Mouse (Mus musculus): ENCODE results near the gene Lhcgr. TPM values are rescaled to one million over a fixed set of nuclear protein-coding genes. Genes with fewer than 3 reads are reported as not detected.
"Not testable (repeated sequence)": the region's sequence is repeated elsewhere in the genome, so short reads cannot be mapped to it uniquely, and the experiment has no call there.

Gene Lhcgr
- 0.19 and 0.46 TPM in 2 replicates for polyA plus RNA-seq (2012; rRNA removed)

DNA sequence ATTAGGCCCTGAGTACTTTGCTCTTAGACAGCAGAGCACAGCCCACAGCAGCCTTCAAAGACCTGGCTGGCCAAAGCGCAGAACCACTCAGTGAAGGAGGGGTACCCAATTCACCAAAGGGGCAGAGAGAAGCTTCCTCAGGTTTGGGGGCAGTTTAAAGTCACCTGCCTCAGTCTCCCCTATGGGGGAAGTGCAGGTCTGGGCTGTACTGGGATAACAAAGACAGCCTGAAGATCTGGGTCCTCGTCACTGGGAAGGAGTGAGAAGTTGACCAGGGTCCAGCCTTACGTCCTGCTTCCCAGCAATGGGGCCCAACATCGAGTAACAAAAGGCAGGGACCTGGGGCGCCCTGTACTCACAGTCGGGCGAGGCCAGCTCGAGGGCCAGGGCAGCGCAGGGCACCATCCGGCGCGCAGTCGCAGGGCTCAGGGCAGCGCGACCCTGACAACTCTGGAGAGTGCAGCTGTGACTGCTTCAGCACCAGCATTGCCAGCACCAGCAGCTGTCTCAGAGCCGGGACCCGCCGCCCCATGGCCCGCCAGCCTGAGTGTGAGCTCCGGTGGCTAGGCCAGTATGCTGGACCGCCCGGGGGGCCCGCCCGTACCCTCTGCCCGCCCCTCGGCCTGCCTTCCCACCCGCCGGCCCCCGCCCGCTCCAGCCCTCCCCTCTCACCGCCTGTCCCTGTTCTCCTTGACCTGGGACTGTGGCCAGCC is at the start of gene Lhcgr:
TSS of gene Lhcgr (minus strand) at position 551 of the 713 bp plus-strand sequence.
- no peak for DNase-seq (ENCODE audit: low read depth)

DNA sequence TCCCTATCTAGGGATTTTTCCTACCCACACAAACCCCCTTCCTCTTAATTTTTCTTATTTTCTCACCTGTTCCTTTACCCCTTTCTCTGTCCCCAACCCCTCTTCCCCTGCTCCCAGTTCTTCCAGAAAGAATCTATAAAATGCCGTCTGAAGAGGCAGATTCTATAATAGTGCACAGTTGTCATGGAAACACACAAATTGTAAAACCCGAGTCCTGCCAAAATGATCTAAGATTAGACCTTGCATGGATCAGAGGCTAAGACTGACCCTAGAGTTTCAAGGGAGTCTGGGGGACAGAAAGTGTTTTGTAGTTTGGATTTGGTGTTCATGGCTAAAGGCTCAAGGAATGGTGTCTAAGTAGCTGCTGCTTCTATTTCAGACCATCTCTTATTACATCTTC is 25.8 kb upstream of the Lhcgr start:
- DNase-seq (ENCODE audit: low read depth), result no peak

DNA sequence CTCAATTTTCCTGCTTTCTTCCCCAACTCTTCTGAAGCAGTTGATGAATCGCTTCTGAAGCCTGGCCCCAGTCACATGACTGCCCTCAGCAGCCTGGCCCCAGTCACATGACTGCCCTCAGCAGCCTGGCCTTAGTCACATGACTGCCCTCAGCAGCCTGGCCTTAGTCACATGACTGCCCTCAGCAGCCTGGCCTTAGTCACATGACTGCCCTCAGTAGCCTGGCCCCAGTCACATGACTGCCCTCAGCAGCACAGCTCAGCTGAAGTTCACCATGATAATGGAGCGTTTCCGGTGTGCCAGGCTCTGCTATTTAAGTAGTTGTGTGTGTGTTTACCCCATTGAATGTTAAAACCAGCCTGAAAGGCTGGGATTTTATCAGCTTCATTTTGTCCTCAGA is 21.2 kb upstream of the Lhcgr start:
- not testable (repeated sequence) for DNase-seq (ENCODE audit: low read depth)

- DNase-seq (ENCODE audit: low read depth), result no peak
These were observed 19.0 kb upstream of the Lhcgr start for GRCm38 (mm10) chr17:88810807-88811206.

GRCm38 (mm10) chr17:88806421-88806820 is 14.6 kb upstream of the Lhcgr start:
- DNase-seq (ENCODE audit: low read depth), result no peak

DNA sequence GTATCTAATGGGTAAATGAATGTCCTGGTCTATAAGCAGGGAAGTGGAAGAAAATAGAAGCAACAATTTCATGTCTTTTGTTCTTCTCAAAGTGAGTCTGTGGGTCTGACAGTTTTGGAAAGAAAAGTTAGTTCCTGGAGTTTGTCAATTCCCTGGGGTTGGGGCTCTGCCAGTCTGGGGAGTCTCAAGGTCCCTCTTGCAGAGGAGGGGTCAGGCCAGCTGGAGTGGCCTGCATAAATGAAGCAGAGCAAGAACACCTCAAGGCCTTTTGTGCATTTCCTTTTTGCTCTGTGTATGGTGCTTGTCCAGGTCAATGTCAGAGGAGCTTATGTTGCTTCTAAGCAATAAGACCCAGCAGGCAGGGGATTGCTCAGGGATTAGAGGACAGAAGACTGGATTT is 11.7 kb upstream of the Lhcgr start:
- no peak for DNase-seq (ENCODE audit: low read depth)

GRCm38 (mm10) chr17:88790680-88791079 is 1.1 kb downstream of the Lhcgr start:
- DNase-seq (ENCODE audit: low read depth), result no peak

GRCm38 (mm10) chr17:88788392-88788791 is 3.4 kb downstream of the Lhcgr start:
- DNase-seq (ENCODE audit: low read depth), result no peak

DNA sequence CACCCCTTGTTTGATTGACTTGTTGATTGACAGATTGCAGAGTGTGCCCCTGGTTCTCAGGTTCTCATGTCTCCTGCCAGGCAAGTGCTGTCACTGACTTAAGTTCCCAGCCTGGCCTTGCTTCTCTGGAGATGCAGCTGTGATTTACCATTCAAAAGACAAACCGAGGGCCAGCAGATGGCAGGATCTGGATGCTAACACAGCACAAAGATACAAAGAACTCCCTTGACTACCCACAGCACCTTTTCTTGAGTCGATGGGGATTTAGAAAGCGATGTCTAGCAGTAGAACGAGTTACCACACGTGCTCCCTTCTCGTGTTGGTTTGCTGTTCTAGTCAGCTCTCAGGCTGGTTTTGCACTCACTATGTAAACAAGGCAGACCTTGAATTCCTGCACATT is 4.9 kb downstream of the Lhcgr start:
- DNase-seq (ENCODE audit: low read depth), result no peak

DNA sequence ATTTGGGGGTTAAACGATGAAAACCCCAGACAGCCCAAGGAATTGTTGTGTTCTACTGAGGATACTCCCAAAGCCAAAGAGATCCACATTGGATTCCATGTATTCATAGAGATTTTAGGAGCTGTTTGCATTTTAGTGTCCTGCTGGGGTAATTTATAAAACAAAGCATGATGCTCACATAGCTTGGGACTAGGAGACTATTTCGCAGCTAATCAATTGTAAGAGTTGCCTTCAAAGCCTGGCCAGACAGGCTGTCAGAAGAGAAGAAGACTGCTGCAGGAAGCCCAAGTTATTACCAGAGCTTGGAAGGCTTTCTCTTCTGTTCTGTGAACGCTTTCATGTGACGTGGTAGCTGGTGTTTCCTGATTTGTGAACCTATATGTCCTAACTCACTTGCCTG is 5.4 kb downstream of the Lhcgr start:
- DNase-seq (ENCODE audit: low read depth), result no peak

- no peak for DNase-seq (ENCODE audit: low read depth)
These were observed 12.6 kb downstream of the Lhcgr start for GRCm38 (mm10) chr17:88779148-88779547.

- DNase-seq (ENCODE audit: low read depth), result no peak
These were observed 17.7 kb downstream of the Lhcgr start for GRCm38 (mm10) chr17:88774103-88774526.

DNA sequence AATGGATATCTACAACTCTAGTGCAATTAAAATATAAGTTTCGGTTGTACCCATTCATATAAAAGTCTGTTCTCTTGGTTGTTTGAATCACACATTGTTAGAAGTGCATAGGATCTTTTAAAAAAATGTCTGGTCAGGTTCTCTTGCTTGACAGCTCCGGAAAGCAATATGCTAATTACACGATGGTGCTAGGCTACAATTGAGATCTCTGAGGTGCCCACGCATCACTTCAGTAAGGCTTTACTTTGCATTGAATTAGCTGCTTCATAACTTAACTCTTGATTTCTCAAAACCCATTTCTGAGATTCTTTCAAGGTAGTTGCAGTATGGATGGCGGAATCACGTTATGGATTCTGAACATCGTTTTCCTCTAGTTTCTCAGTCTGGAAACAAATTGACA is 21.7 kb downstream of the Lhcgr start:
- DNase-seq (ENCODE audit: low read depth), result no peak

DNA sequence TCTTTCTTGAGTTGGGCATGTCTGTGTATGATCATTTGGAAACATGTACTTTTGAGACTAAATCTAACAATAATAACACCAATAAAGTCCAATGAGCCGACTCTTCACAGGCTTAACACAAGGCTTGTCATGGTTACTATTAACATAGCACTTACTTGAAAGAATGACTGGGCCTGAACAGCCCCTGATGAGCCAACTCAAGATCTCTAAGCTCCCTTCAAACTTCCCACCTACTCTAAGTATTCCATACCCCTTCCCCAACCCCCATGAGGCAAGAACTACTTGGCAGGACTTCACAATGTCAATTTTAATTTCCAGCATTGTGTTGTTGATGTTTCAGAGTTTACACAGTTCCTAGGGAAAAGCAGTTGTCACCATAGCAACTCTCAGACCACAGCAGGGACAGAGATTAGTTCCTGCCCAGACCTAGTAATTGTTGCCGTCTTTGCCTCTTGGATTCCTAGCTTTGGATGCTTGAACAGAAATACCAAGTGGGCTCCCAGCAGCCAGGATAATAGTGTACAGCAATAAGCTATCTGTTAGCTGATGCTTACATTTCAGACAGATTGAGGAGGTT is 22.4 kb downstream of the Lhcgr start:
- DNase-seq (ENCODE audit: low read depth), result no peak

DNA sequence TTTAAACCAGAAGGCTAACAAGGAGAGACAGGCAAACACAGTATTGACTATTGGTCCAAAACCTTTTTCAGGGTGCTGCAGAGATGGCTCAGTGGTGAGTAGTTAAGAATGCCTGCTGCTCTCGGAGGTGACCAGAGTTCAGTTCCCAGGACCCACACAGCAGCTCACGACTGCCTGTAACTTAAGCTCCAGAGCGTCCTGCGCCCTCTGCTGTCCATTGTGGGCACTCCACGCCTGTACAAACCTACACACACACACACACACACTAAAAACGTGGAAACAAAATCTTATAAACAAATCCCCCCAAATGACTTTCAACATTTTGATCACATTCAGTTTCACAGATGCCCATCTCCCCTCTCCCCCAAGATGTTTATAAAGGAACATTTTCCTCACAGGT is 24.9 kb downstream of the Lhcgr start:
- no peak for DNase-seq (ENCODE audit: low read depth)

DNA sequence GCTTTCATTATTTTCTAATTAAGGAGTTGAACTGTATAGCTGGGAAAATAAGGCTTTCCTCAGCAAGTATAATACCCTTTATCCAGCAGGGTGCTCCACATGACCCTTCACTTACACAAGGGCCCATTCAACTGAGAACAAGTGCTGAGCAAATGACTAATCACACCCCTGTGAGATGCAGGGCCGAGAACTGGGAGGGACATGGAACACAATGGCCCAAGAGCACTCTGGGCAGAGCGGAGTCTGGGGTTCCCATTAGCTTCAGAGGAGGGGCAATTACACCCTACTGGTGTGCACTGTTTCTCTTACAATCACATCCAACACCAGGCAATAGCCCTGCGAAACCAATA is 27.7 kb downstream of the Lhcgr start:
- DNase-seq (ENCODE audit: low read depth), result no peak

DNA sequence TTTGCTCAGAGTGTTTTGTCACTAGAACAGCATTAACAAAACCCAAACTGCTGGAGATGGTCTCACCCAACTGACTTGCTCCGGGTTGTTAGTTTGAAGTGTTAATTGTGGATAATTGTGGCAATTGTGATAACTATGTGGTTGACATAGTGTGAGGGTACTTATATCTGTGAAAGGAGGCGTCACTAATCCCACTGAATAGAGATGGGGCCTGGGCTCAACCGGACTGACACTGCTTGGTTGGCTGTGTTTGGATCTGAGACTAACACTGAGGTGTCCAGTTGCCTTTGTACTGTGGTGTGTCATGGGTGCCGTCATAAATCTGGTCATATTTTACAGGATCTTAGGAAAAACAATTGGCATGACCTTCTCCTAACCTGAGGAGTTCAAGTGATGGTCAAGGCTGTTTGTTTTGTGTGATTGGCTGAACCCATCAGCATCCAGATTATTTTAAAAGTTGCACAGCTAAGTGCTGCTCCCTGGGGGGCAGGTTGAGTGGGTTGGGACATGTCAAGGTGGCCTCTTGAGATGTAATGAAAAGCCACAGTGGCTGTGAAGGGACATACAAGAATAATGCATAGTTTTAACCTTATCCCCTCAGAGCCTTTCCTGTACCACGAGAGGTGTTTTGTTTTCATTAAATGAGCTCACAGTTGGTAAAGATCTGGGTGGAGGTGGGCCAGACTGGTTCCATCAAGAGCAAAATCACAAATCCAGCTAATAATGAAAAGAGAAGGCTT is 28.2 kb downstream of the Lhcgr start:
- DNase-seq (ENCODE audit: low read depth), result no peak

GRCm38 (mm10) chr17:88758003-88758437 is 33.8 kb downstream of the Lhcgr start:
- DNase-seq (ENCODE audit: low read depth), result no peak

DNA sequence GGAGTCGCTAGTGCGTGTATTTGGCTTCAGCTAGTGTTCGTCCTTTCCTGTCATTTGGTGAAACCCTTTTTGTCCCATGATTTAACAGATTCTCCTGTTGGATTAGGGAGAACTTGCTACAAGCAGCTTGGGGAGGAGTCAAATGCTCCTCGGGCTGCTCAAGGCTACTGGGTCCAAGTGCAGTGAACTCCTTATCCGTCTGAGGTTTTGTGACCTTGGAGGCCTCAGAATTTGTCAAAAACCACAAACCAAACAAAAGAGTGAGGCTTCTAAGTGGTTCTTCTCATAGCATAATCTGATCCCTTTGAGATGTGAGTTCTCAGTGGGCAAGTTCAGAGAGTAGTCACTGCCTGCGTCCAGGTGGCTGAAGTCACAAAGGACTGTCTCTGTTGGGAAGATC is 36.0 kb downstream of the Lhcgr start:
- no peak for DNase-seq (ENCODE audit: low read depth)

DNA sequence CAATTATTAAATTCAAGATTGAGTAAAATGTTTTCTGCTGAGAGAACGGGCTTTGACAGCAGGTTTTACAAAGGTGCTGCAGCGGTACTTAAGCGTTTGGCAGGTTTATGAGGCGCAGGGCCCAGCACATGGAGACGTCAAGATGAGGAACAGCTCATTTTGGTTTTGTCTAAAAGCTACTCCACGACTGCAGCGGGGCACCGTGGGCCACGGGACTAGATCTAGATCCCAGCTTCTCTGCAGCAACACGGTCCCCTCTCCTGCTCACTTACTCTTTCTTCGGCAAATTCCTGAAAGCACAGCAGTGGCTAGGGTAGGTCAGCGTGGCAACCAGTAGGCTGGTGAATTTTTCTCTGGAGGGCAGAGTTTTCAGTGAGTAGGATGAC is 38.3 kb downstream of the Lhcgr start:
- DNase-seq (ENCODE audit: low read depth), result peak; percentile 4

GRCm38 (mm10) chr17:88752827-88753471 is 38.8 kb downstream of the Lhcgr start:
- no peak for DNase-seq (ENCODE audit: low read depth)

- no peak for DNase-seq (ENCODE audit: low read depth)
These were observed 42.1 kb downstream of the Lhcgr start for GRCm38 (mm10) chr17:88749646-88750045.

DNA sequence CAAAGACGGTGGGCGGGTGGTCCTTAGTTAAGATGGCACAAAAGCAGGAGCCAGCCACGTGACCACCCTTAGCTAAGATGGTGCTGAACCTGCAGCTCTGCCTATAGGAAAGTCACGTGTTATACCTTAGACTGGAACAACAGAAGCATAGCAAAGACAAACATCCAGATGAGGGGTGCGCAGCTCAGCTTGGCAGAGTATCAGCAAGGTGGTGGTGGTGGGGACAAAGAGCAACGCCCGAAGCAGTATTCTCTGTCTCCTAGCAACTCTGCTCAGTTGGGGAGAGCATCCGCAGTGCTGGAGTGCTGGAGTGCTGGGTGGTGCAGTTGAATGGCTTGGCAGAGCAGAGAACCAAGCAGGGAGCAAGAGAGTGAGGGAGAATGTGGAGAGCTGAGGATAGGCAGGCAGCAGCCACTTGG is 85.5 kb downstream of the Lhcgr start:
- DNase-seq (ENCODE audit: low read depth), result no peak

All from gonadal fat pad, adult 2 months (tissue).